Mouse (Mus musculus) layer of hippocampus, adult 9-11 months (tissue): ENCODE measurements around the gene Cog4.
"Not testable (repeated sequence)": the region's sequence is repeated elsewhere in the genome, so short reads cannot be mapped to it uniquely, and the experiment has no call there.

Experiments
- DNase-seq: peaks from one replicate; pipeline ENCODE4 v3.0.0; 2022

Gene Cog4

DNA sequence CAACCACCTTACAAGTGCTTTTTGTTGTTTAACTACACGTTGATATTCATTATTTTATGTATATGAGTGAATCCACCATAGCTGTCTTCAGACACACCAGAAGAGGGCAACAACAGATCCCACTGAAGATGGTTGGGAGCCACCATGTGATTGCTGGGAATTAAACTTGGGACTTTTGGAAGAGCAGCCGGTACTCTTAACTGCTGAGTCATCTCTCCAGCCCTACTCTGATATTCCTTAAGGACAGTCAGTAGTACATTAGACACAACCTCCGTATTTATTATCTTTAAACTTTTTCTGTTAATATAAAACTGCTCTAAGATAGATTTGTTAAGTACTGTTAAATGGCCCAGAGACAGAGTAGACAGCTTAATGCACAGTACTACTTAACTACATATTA lies 14.4 kb upstream of the Cog4 start:
- DNase-seq = no peak

DNA sequence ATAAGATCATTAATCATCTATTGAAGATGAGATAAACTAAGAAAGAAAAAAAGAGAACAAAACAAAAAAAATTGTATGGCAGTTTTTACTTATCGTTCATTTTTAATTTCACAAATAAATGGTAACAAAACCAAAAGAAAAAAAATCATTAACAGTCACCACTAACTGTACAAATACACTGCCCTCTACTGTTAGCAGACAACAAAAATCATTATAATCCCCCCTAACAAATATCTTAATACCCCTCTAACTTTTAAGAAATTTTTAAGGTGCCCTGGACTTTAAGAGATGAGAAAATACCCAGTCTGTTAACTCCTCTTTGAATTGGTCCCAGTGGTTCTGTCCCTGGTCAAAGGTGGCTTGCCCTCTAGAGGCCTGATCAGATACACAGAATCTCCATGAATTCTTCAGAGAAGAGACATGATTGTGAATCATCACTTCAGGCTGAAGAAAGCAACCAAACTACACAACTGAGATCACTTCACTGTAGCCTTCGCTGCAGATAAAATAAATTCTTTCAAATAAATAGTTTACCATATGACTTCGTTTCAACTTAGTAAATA lies 4.3 kb upstream of the Cog4 start:
- DNase-seq = no peak

DNA sequence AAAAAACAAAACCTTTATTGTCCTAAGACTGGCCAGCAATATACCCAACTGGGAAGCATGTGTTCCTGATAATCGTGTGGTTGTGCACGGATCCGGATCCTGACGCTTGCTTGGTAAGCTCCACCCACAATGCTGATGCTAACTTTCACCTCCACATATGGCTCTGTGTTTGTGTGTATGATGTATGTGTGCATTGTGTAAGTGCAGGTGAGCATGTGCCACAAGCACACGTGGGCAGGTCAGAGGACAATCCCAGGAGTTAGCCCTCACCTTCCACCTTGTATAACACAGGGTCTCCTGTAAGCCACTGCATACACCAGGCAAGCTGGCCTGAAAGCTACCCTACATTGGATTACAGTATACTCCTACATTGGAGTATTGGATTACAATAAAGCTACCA lies 3.2 kb upstream of the Cog4 start:
- no peak for DNase-seq

DNA sequence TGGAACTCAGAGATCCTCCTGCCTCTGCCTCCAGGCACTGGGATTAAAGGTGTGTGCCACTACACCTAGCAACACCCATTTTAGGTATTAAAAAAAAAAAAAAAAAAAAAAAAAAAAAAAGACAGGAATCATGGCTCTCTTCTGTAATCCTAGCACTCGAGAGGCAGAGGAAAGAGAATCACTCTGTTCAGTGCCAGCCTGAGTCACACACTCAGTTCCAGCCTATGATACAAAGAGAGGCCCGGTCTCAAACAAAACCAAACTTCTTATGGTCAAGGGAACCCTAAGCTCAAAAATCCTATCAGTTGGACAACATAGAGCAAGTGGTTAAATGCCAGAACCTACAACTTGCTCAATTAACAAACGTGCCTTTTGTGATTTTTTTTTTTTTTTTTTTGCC lies 1.5 kb upstream of the Cog4 start:
- no peak for DNase-seq

DNA sequence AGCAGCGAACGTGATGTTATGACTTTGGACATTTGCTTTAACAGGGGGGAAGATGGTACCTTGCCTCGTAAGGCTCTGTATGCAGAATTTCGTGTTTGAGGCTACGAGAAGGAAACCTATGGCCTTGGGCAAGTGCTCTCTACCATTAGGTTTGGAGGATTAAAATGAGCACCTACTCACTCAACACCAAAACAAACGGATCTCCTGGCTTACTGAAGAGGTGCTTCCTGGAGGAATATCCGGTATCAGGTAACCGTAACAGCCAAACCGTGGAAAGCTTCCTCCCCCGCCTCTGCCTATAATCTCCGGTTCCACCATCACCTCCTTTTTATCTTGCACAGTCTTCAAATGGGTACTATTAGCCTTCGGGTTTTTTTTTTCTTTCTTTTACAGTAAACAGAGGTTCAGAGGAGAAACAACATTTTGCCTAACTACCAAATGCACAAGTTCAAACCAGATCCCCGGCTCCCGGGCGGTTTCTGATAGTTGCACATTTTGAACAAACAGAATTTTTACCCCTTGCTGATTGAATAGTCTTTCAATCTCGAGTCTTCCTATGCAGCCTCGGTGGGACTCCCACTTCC lies 487 bp upstream of the Cog4 start:
- no peak for DNase-seq

DNA sequence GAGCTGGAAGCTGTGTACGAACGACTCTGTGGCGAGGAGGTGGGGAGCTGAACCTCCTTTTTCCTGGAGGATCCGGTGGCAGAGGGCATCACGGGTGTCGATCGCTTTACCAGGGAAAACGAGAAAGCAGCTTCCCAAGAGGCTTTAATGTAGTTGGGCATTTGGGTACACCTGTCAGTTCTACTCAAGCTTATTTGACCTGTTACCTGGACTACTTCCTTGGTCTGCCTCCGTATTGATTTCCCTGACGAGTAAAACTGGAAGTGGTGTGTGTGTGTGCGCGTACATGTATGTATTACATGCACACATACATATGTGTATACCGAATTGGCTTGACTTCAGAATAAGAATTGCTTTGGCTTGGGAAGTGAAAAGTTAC lies 760 bp downstream of the Cog4 start:
- DNase-seq = no peak

DNA sequence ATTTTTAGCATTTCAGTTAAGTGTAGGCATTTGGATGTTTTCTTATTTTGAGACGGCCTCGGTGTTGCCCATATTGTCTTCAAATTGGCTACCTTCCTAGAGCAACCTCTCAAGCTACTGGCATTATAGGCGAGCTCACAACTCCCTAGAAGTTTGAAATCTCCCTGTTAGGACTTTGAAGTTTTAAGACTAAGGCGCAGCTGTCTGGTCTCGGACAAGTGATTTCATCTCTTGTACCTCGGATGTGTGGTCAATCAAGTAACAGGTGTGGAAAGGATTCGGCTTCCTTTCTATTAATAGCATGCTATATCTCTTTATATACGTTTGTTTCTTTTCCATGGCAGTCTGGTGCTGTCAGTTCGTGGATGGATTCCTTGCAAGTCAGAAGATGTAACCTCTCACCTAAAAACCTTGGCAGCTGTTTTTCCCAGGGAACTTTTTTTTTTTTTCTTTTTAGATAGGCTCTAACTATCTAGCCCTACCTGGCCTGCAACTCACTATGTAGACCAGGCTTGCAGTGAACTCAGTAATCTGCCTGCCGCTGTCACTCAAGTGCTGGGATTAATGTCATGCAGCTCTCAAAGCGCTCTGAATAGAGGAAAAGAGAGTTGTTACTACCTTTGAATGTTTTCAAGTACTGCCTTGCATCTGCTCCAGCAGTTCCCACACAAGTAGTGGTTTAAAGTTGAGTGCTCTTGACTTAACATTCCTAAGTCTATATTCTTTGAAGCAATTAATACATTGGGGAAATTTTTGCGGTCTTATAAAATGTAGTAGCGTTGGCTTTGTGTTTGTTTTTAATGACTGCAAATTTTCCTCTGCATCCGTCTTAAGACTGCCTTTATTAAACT lies 1.5 kb downstream of the Cog4 start:
- DNase-seq = no peak

DNA sequence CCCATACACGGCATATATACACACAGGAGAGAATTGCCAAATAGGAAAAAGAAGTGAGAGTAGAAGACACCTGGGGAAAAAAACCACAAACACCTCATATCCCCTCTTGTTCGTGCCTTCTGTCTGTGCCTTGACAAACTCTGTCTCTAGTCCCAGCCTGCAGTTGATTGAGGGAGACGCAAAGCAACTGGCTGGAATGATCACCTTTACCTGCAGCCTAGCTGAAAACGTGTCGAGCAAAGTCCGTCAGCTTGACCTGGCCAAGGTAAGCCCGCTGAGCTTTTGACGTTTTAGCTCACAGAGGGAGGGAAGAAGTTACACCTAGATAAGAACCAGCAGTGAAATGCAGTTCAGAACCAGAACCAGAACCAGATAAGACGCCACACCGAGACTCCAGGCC lies 4.8 kb downstream of the Cog4 start:
- DNase-seq = no peak

DNA sequence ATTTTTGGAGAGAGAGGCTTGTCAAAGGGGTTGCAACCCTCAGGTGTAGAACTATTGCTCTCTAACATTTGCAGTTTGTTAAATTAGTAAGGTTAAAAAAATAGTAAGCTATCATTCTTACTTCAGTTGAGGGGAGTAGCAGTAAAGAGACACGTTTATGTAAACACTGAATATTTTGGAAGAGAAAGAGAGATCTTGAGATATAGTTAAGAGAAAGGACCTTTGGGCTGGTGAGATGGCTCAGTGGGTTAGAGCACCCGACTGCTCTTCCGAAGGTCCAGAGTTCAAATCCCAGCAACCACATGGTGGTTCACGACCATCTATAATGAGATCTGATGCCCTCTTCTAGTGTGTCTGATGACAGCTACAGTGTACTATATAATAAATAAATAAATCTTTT lies 9.7 kb downstream of the Cog4 start:
- not testable (repeated sequence) for DNase-seq

DNA sequence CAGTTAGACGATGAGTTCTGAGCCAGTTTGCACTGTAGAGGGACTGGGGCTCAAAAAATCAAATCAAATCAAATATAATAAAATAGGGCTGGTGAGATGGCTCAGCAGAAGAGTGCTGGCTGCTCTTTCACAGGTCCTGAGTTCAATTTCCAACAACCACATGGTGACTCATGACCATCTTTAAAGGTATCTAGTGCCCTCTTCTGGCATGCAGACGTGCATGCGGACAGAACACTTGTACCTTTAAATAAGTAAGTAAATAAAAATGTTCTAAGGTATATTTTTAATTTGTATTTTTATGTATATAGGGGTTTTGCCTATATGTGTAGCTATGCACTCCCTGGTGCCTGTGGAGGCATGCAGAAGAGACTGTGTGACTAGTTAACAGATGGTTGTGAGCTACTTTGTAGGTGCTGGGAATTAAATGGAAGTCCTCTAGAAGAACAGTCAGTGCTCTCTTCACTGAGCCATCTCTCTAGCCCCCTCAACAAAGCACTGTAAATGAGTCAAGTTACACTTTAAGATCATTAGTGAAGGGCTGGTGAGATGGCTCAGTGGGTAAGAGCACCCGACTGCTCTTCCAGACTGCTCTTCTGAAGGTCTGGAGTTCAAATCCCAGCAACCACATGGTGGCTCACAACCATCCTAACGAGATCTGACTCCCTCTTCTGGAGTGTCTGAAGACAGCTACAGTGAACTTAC lies 10.5 kb downstream of the Cog4 start:
- DNase-seq = no peak

DNA sequence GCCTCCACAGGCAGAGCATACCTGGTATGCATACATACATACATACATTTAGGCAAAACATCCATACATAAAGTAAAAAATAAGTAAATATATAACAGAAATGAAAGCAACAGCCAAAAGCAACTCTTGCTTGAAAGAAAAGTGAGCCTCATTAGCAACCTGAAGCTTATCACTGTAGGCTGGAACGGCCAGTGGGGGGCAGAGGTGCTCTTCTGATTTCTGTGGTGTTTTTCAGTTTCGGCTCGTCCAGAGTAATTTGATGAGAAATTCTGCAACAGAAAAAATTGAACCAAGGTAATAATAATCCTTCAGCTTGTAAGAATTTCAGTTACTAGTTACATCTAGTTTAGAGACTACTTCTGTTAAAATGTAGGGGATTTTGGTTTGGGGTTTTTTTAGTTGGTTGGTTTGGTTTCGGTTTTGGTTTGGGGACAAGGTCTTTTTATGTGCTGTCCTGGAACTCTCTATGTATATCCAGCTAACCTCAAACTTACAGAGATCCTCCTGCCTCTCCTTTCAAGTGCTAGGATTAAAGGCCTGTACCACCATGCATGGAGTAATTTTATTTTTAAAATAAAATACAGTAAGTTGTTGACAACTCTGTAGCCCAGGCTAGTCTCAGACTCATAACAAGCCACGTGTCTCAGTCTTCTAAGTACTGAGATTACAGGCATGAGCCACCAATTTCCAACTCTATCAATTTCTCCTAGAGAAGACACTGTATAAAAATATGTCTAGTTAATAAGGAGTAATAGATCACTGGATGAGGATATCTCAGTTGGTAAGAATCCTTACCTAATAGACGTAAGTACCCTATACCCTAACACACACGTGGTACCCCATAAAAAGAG lies 13.5 kb downstream of the Cog4 start:
- DNase-seq = no peak

DNA sequence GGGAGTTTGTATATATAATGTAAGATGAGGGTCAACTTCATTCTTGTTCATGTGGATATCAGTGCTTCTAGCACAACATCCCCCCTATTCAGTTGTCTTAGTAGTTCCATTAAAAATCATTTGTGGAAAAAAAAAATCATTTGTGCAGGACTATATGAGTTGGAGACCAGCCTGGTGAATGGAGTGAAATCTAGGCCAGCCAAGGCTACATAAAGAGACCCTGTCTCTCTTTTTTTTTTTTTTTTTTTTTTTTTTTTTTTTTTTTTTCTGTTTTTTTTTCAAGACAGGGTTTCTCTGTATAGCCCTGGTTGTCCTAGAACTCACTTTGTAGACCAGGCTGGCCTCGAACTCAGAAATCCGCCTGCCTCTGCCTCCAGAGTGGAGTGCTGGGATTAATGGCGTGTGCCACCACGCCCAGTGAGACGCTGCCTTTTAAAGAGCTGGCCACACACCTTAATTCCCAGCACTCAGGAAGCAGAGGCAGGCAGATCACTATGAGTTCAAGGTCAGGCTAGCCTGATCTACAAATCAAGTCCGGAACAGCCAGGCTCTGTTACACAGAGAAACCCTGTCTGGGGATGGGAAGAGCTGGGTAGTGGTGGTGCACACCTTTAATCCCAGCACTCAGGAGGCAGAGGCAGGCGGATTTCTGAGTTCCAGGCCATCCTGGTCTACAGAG lies 15.1 kb downstream of the Cog4 start:
- not testable (repeated sequence) for DNase-seq

DNA sequence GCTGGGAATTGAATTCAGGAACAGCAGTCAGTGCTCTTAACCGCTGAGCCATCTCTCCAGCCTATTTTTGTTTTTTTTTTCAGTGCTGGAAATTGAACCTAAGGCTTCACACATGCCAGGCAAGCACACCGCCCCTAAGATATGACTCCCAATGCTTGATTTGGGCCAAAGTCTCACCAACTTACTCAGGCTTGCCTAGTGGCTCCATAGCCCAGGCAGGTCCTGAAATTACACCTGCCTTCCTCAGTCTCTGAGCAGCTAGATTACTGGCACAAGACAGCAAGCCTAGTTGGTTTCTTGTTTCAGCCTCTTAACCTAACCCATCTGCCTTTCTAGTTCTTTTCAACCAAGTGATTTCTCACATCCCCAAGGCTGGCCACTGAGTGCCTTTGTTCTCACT lies 24.1 kb downstream of the Cog4 start:
- DNase-seq = no peak

DNA sequence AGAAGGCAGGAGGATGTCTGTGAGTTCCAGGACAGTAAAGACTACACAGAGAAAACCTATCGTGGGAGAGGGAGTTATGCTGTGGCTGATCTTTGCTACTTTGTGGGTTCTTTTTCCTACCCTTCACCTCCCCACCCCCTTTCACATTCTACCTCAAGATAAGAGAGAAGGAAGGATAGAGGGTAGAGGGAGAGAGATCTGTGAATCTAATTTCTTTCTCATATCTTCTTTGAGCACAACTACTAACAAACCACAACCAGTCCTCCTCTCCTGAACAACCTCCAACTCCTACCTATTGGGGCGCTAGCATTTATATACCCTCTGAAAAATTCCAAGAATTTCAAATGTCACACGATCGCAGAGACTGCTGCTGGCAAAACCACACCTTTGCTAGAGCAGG lies 31.5 kb downstream of the Cog4 start:
- DNase-seq = no peak

DNA sequence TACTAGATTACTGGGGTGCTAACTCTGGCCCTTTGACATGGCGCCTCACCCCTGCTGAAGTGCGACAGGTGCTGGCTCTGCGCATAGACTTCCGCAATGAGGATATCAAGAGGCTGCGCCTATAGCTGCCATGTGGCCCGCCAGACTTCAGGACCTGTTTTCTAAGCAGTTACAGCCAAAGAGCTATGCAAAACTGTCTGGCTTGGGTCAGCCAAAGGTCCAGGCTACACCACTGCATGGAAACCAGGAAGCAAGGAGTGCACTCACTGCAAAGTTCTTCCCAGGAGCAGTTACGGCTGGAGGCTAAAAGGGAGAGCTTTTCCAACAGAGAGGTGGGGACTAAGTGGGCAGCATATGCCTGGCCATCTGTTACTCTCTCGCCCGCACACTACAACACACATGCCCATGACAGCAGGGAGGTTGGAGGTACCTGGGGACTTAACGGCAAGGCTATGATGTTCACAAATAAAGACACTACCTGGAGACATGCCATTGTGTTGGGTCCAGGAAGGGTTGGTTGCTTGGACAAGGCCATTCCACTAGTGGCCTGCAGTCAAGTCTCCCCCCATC lies 35.4 kb downstream of the Cog4 start:
- peak; percentile 42 for DNase-seq

DNA sequence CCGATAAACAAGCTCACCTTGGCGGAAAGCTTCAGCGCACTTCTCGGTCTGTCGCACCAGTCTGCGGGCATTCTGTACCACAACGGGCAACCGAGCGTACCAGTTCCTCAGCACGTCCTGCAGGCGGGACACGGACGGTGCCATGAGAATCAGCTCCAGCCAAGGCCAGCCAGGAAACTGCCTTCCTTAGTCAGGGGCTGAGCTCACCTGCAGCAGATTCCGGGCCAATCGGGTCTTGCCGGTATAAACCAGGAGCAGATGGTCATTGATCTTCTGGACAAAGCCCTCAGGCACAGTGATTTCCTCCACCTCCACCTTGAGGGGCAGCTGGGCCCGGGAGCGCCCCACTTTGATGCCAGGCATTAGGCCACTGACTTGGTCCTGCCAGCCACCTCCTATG lies 37.4 kb downstream of the Cog4 start:
- DNase-seq = no peak

DNA sequence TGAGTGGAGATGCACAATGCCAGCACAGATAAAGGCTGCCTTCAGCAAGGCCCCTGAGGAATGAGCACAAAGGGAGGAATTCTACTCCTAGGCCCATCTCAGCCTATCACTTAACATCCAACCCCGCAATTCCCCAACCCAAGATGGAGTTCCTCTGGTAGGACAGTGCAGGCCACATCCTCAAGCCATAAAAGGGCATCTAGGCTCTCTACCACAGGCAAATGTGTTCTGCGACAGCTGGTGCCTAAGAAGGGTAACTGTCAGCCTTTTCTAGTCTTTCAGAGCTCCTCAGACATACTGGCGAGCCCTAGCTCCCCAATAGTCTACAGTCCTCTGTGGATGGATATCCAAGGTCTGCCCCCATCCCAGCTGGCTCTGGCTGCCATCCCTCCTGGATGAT lies 40.2 kb downstream of the Cog4 start:
- DNase-seq = no peak

DNA sequence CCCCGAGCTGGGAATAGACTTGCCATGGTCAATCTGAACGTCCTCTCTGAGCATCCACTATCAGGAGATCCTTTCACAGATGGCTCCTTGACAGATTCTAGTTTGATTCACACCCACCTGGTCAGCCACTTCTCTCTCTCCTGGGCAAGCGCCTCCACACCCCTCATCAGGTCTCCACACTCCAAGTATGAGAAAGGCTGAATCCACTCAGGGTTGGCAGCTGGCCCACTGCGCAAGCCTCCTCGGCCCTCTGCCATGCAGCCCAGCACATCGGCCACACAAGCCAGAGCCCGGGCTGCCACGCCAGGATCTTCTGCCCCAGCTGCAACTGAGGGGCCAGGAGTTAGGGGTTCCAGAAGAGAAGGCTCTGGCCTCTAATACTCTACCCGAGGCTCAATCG lies 41.2 kb downstream of the Cog4 start:
- DNase-seq = no peak

DNA sequence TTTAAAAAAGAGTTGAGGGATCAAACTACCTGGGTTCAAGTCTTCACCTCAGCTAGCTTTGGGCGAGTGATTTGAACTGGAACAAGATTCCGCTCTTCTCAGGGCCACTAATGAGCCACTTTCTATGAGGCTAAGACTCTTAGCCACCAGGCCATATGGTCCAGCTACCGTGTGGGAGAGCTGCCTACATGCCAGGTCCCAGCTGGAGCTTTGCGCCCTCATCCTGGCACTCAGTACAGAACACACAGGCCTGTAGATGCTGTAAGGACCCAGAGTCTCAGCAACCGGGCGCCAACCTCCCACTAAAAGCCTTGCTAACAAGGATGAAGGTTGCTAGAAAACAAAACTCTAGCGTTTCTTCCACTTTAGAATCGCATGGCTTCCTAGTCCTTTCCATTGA lies 42.0 kb downstream of the Cog4 start:
- peak; percentile 79 for DNase-seq

DNA sequence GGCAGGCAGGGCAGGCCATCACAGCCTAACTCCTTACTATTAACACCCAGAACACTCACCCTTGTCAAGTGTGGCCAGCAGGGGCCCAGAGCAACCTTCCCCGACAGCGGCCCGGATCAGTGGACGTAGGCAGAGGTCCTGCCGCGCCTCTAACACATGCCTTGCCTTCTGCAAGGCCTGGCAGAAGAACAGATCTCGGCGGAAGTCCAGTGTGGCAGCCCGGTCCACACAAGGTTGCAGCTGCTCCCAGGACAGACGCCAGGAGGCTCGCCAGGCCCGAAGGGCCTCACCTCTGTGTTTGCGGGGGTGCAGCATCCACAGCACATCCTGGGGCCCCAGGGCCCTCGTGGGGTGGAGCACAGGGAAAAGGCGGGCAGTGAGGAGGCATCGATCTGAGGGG lies 42.5 kb downstream of the Cog4 start:
- DNase-seq = no peak

DNA sequence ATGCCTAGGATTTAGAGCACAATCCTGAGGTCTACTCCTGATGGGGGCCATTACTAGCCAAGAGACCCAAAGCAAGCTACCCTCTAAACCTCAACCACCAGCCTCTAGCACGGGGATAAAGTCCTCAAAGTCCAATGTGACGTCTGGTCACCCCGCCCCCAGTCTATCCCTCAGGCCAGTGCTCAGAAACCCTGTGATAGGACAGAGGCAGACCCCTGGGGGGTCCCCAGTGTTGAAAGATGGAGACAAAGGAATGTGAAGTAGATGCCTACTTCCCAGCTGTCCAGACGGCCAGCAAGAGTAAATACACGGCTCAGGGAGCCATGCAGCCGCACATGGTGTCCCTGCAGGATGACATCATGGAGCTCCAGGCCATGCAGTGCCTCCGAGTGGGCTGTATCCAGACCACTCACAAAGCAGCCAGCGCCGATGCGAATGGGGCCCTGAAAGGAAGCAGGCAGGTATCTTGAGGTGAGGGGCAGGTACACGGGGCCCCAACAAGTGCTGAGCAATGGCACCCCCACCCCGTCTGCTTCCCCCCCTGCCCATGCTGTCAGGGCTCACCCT lies 43.6 kb downstream of the Cog4 start:
- no peak for DNase-seq

DNA sequence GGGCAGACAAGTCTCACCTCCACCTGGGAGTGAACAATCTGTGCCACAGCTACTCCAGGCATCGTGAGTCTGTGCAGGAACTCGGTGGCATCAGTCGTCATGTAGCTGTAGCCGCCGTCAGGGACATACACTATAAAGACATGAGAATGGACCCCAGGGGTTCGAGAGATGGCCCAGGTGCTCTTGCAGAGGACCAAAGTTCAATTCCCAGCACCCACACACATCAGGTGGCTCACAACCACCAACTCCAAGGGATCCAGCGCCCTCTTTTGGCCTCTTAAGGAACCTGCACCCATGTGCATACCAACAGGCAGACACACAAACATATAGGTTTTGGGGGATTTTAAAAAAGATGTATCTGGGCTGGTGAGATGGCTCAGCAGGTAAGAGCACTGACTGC lies 45.6 kb downstream of the Cog4 start:
- DNase-seq = no peak
